Mouse (Mus musculus) inflammation-experienced regulatory T-cells (primary cell): Measurements from ENCODE around the gene Cyp2c39. TPM values are rescaled to one million over a fixed set of nuclear protein-coding genes. Genes with fewer than 3 reads are reported as not detected.

ENCODE experiments used
- polyA plus RNA-seq, 2 experiments: library from polyadenylated mRNA; unstranded; fragments of 100-300 nt; shearing (Covaris generic); gene quantifications; one replicate each; pipeline ENCODE4 v1.2.1; 2017

Gene Cyp2c39
- polyA plus RNA-seq: under 1 TPM in 1 of 2 experiments, not detected in 1; 0.14 TPM

DNA sequence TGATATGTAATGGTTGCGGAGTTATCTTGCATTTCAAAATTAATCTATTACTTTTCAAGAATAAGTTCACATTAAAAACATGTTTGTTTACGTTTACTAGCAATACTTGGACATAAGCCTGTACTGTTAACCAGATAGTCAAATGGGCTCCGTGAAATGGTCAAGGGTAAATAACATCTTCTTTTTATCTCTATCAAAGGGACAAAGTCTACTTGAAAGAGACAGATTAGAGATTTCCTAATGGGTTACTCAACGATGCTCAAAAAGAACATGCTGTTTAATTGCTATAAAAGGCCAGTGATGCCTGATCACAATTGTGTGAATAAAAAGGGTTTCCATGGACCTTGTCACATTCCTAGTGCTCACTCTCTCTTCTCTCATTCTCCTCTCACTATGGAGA lies at the start of gene Cyp2c39:
Cyp2c39 (plus strand) TSS at position 329 of the 400 bp plus-strand sequence.

DNA sequence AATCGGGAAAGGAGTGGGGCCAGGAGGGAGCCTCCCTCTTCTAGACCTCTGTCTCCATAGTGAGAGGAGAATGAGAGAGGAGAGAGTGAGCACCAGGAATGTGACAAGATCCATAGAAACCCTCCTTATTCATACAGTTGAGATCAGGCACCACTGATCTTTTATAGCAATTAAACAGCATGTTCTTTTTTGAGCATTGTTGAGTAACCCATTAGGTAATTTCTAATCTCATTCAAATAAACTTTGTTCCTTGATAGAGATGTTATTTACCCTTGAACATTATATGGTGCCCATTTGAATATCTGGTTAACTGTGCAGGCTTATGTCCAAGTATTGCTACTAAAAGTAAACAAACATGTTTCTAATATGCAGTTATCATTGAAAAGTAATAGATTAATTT lies 47.7 kb upstream of the Cyp2c39 start, which contains the start of gene Cyp2c38:
Cyp2c38 (minus strand) TSS at position 135 of the 400 bp plus-strand sequence.

Other genes with a start within 250 kb of the Cyp2c39 start
- under 1 TPM; 0.16 to 0.69 TPM for gene Cyp2c29, start 241.5 kb upstream of the Cyp2c39 start, polyA plus RNA-seq
- under 1 TPM; 0.08 to 0.51 TPM for gene Cyp2c38, start 47.8 kb upstream of the Cyp2c39 start, polyA plus RNA-seq
- gene Cyp2c67, start 138.2 kb downstream of the Cyp2c39 start, polyA plus RNA-seq: not detected
- gene Cyp2c68, start 230.2 kb downstream of the Cyp2c39 start, polyA plus RNA-seq: not detected